Mouse (Mus musculus): ENCODE data around the gene Adamtsl2.

Gene Adamtsl2

GRCm38 (mm10) chr2:27074804-27075203, 4.4 kb upstream of the Adamtsl2 start:
- no peak for DNase-seq (ENCODE audit: low read depth, low spot score)

GRCm38 (mm10) chr2:27075485-27075884, 3.7 kb upstream of the Adamtsl2 start:
- no peak for DNase-seq (ENCODE audit: low read depth, low spot score)

- no peak for DNase-seq (ENCODE audit: low read depth, low spot score)
Measured at GRCm38 (mm10) chr2:27077655-27078244, 1.4 kb upstream of the Adamtsl2 start.

- DNase-seq (ENCODE audit: low read depth, low spot score): no peak
Measured at GRCm38 (mm10) chr2:27078312-27078711, 867 bp upstream of the Adamtsl2 start.

GRCm38 (mm10) chr2:27079649-27080048, 470 bp downstream of the Adamtsl2 start:
- no peak for DNase-seq (ENCODE audit: low read depth, low spot score)

GRCm38 (mm10) chr2:27083761-27084475, 4.7 kb downstream of the Adamtsl2 start:
- no peak for DNase-seq (ENCODE audit: low read depth, low spot score)

GRCm38 (mm10) chr2:27084963-27085362, 5.8 kb downstream of the Adamtsl2 start:
- no peak for DNase-seq (ENCODE audit: low read depth, low spot score)

- DNase-seq (ENCODE audit: low read depth, low spot score): no peak
Measured at GRCm38 (mm10) chr2:27085801-27086200, 6.6 kb downstream of the Adamtsl2 start.

GRCm38 (mm10) chr2:27086483-27087010, 7.4 kb downstream of the Adamtsl2 start:
- DNase-seq (ENCODE audit: low read depth, low spot score): no peak

GRCm38 (mm10) chr2:27087581-27087980, 8.4 kb downstream of the Adamtsl2 start:
- no peak for DNase-seq (ENCODE audit: low read depth, low spot score)

GRCm38 (mm10) chr2:27088071-27088644, 9.0 kb downstream of the Adamtsl2 start:
- no peak for DNase-seq (ENCODE audit: low read depth, low spot score)

- no peak for DNase-seq (ENCODE audit: low read depth, low spot score)
Measured at GRCm38 (mm10) chr2:27088700-27089099, 9.5 kb downstream of the Adamtsl2 start.

GRCm38 (mm10) chr2:27089238-27089637, 10.1 kb downstream of the Adamtsl2 start:
- no peak for DNase-seq (ENCODE audit: low read depth, low spot score)

- DNase-seq (ENCODE audit: low read depth, low spot score): no peak
Measured at GRCm38 (mm10) chr2:27095178-27095577, 16.0 kb downstream of the Adamtsl2 start.

GRCm38 (mm10) chr2:27096341-27096981, 17.3 kb downstream of the Adamtsl2 start:
- DNase-seq (ENCODE audit: low read depth, low spot score): no peak

- no peak for DNase-seq (ENCODE audit: low read depth, low spot score)
Measured at GRCm38 (mm10) chr2:27097241-27097656, 18.1 kb downstream of the Adamtsl2 start.

- DNase-seq (ENCODE audit: low read depth, low spot score): no peak
Measured at GRCm38 (mm10) chr2:27097776-27098175, 18.6 kb downstream of the Adamtsl2 start.

GRCm38 (mm10) chr2:27103554-27103953, 24.4 kb downstream of the Adamtsl2 start:
- DNase-seq (ENCODE audit: low read depth, low spot score): no peak

- peak; percentile 29 for DNase-seq (ENCODE audit: low read depth, low spot score)
Measured at GRCm38 (mm10) chr2:27106816-27107215, 27.6 kb downstream of the Adamtsl2 start.

- no peak for DNase-seq (ENCODE audit: low read depth, low spot score)
Measured at GRCm38 (mm10) chr2:27108144-27108543, 29.0 kb downstream of the Adamtsl2 start.

GRCm38 (mm10) chr2:27109052-27109451, 29.9 kb downstream of the Adamtsl2 start:
- no peak for DNase-seq (ENCODE audit: low read depth, low spot score)

GRCm38 (mm10) chr2:27112585-27112984, 33.4 kb downstream of the Adamtsl2 start:
- no peak for DNase-seq (ENCODE audit: low read depth, low spot score)
